Mouse (Mus musculus): Measurements from ENCODE around the gene Syvn1.

Syvn1 gene

GRCm38 (mm10) chr19:6068951-6069350 is 22.6 kb downstream of the Syvn1 start:
- DNase-seq (ENCODE audit: low read depth), result no peak

- no peak for DNase-seq (ENCODE audit: low read depth)
Observed at GRCm38 (mm10) chr19:6069851-6070250, 23.5 kb downstream of the Syvn1 start.

- DNase-seq (ENCODE audit: low read depth), result peak; percentile 55
Observed at GRCm38 (mm10) chr19:6070571-6071250, 24.3 kb downstream of the Syvn1 start.

DNA sequence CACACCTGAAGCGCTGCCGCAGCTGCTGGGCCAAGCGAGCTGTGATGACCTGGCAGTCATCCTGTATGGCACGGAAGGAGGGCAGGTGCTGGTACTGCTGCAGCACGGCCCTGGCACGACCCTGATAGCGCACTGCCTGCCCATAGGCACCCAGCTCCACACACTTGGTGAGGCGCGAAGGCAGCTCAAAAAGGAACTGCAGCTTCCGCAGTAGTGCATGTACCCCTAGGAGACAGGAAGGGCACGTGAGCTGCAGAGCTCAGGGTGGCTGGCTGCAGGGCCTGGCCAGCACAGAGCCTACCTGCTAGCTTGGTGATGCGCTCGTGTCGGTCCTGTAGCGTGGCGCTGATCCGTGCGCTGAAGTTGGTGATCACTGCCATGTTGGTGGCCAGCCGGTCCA is 24.9 kb downstream of the Syvn1 start:
- DNase-seq (ENCODE audit: low read depth), result no peak

DNA sequence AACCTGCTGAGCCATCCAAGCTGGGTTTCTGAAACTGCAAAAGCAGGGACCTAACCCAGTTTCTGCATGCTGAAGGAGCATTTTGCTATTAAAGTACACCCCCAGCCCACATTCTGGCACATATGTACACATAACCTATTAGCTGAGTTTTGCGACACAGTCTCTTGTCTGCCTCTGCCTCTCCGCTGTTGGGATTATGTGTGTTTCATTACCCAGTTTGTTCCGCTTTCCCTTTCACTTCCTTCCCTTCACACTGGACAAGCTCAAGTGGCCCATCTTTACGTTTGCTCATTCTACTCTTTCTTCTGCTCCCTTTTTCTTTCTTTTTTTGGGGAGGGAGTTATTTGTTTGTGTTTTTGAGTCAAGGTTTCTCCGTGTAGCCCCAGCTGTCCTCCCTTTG is 27.5 kb downstream of the Syvn1 start:
- DNase-seq (ENCODE audit: low read depth), result no peak

- DNase-seq (ENCODE audit: low read depth), result peak; percentile 94
Observed at GRCm38 (mm10) chr19:6076564-6077393, 30.4 kb downstream of the Syvn1 start, which contains the start of gene Vps51. Gene Vps51 (minus strand): TSS chr19:6077231.

DNA sequence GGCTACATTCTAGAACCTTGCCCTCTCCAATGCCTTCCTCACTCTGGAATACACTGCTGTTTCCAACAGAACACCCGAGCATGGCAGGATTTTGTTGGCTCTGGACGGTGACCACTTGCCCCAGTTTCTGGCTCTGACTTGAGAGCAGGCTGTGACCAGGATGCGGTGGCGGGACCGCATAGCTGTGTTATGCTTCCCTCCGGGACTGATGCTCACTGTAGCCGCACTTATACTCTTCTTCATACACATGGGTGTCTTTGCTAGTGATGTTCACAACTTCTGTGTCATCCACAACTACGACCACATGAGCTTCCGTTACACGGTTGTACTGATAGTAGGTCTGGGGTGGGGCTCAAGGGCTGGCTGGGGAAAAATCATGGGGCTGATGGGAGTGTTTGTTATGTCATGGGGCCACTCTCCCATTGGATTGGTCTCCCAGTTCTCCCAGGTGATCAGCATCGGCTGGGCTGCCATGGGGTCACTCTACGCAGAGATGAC is 33.7 kb downstream of the Syvn1 start, which contains the start of gene Tmem262:
Gene Tmem262 (plus strand): TSS at position 51 of the 498 bp plus-strand sequence.
- no peak for DNase-seq (ENCODE audit: low read depth)

DNA sequence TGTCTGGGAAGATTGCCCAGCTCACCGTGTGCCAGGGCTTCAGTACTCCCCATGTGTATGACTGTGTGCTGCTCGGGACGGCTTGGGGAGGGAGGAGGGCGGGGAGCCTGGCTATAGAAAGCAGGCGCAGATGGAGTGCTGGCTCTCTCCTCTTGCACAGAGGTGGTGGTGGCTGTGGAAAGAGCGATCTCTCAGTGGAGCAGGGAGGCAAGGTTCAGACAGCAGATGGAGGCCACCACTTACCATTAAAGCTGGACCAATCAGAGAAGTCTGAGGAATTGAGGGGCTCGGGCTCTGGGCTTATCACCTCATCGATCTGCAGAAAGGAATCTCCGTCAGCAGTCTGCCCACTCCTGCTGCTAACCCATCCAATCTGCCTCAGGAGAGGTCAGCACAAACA is 35.8 kb downstream of the Syvn1 start, which contains the start of gene Gm28374:
Gene Gm28374 (minus strand): TSS at position 101 of the 400 bp plus-strand sequence.
- DNase-seq (ENCODE audit: low read depth), result no peak

- DNase-seq (ENCODE audit: low read depth), result peak; percentile 98
Observed at GRCm38 (mm10) chr19:6084478-6085248, 38.3 kb downstream of the Syvn1 start, which contains the start of the genes Zfpl1 and Cdca5. Gene Zfpl1 (minus strand): TSS chr19:6084956. Gene Cdca5 (plus strand): TSS chr19:6084983.

- peak; percentile 84 for DNase-seq (ENCODE audit: low read depth)
Observed at GRCm38 (mm10) chr19:6085417-6085879, 39.1 kb downstream of the Syvn1 start.

GRCm38 (mm10) chr19:6088841-6089240 is 42.5 kb downstream of the Syvn1 start:
- no peak for DNase-seq (ENCODE audit: low read depth)

- no peak for DNase-seq (ENCODE audit: low read depth)
Observed at GRCm38 (mm10) chr19:6094119-6094518, 47.7 kb downstream of the Syvn1 start, which contains the start of gene AC131692.1. Gene AC131692.1 (plus strand): TSS chr19:6094419.

- DNase-seq (ENCODE audit: low read depth), result no peak
Observed at GRCm38 (mm10) chr19:6097847-6098246, 51.5 kb downstream of the Syvn1 start.

GRCm38 (mm10) chr19:6101186-6101585 is 54.8 kb downstream of the Syvn1 start:
- no peak for DNase-seq (ENCODE audit: low read depth)

DNA sequence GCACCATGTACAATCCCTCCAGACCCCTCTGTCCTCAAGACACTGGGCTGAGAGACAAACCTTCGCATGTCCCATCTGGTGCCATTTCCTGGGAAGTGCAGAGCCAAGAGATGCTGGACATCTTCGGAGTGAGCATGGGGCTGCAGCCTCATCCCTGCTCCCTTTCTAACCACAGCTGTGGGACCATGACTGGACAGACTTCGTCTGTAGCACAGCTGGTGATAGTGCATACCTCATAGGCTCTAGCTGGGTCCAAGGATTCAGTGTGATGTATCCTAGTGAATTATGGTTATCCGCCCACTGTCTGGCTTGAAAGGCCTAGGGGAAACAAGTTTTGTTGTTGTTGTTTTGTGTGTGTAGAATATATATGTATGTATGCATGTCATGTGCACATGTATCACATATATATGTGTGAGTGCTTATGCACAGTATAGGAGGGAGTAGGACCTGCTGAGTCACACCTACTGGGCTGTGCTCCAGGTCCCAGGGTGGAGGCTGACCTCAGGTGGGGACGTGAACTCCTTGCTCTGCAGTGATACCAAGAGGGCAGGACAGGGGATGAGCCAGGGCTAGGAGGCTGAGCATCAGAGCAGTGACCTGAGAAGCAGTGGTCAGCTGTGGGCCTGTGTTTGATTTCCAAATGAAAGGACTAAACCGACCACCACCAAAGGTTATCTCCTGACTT is 55.9 kb downstream of the Syvn1 start:
- no peak for DNase-seq (ENCODE audit: low read depth)
